Mouse (Mus musculus) brain, embryonic 18.5 days (tissue): ENCODE results near the gene Fstl1.

Source experiments
- DNase-seq: peaks from one replicate; pipeline ENCODE4 v3.0.0-alpha.2; 2012; ENCODE audit warnings: low read depth, low spot score

Fstl1 gene

DNA sequence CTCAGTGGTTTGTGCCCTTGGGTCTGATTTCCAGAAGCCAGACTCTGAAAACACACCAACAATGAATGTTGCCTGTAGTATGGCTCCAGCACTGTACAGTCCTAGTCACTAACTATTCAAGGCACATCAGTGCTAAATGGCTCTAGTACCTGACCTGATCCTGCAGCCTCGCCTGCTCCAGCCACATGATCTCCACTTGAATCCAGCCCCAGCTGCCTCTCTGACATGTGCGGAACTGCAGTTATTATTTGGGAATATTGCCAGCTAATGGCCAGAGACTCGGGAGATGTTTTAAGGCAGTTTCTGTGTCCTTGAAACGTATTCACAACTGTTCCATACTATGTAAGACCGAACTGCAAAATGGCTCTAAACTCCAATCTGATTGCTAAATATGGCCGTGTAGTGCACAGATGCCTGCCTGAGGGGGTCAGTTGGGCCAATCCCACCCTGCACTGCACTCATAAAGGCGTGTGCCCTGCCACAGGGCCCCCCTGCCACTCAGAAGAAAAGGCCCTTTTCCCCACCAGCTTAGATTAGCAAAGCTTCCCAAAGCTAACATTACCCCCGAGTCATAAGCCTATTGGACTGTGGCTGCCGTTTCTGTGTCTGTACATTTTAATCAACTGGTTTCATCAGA lies 11.0 kb downstream of the Fstl1 start:
- no peak for DNase-seq

DNA sequence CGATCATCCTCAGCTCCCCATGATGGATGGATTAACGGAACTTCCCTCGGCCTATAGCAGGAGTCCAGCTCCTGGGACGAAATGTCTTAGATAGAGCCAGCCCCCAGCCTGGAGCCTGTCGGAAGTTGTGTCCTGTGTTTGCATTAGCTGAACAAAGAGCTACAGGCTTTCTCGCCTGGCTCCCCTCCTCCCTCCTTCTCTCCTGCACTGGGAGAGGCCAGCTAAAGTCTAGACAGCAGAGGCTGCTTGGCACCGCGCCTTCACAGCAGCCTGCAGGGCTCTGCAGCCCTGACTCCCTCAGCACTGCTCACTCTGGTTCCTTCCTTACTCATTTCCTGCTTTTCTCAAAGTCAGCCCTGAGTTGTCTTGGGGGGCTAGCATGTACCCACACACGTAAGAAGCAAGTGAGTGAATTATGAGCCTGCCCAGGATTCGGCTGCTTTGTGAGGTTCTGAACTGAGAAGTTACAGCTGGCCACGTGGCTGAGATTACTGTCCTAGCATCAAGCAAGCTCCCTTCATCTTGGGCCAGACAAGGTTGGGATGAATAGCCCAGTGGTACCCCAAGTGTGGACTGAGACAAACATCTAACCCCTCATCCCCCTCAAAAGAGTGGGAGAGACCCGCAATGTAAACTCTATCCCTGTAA lies 11.8 kb downstream of the Fstl1 start:
- no peak for DNase-seq

DNA sequence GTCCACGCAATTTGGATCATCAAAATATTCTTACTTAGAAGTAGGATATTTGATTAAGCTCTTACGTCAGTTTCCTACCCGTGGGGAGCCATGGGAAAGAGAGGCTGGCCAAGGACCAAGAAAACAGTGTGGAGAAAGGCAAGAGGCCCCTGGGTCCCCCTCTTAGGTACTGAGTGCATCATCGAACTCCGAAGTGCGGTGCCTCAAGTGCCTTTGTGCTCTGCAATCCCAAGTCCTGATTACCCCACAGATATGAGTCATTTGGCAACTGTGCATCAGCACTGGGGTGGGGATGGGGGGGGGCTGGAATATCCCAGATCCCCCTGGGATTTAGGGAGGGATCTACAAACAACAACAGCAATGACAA lies 12.3 kb downstream of the Fstl1 start:
- DNase-seq, result no peak

DNA sequence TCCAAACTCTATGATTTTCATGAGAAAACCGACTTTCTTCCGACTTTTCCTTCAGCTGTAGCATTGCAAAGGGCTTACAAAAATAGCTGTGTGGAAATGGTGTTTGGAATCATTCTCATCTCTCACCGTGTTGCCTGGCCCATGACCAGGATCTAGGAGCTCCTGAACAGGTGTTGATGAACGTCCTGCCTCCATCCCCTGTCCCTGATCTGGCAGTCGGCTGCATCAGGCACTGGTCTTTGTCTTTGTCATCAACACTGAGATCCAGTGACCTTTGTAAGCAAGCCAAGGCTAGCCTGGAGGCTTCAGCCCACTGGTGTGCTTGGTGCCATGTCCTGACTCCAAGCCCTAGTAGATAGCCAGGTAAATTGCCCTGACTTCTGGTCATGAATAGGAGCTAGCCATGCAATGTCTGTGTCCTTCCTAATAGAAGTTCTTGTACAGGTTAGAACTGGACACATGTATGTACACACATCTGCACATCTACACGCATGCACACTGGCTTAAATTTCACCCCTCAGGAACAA lies 12.8 kb downstream of the Fstl1 start:
- no peak for DNase-seq

DNA sequence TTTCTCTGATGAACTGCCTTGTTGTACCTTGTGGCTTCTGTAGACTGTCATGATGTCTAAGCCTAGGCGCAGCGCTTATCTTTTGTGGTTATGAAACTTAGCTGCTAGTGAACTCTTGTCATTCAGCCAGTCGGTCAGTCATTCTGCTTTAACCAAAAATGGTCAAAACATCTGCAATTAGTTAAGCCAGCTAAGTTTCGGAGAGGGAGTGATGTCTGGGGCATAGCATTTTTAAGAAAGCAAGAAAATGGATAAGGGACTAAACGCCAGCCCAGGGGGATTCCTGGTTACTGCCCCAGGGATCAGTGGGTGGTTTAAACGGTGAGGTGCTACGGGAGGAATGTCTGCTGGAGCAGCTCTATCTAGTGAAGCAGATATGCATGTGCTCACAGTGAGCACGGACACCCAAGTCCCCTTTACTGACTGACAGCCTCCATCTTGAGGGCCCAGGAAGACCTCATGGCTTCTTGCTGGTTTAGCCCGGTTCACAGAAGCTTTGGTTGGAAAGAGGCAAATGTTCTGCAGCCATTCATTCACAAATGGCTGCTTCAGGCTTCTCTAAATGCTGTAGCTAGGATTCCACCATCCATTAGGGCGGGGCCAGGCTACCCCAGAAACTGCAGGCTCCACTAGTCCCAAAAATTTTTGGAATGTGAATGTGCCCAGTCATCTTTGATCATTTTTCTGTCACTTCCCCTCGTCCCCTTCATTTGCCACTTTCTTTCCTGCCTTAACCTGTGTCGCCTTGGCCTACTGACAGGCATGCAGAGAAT lies 13.5 kb downstream of the Fstl1 start:
- no peak for DNase-seq

DNA sequence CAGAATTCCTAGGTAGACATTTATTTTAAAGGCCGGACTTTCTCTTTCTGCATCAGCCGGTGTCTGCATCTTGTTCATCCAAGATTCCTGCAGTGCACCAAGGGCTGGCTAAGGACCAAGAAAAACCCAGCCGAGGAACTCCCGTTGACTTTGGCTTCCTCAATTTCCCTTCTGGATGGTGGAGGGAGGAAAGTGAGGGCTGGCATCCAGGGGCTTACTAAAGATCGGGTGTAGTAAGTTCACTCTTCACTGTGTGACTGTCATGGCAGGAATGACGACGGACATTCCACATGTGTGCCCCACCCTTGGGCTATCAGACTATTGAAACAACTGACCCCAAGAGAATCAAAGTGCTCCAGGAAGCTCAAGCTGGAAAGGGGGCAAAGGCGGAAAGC lies 14.1 kb downstream of the Fstl1 start:
- no peak for DNase-seq

DNA sequence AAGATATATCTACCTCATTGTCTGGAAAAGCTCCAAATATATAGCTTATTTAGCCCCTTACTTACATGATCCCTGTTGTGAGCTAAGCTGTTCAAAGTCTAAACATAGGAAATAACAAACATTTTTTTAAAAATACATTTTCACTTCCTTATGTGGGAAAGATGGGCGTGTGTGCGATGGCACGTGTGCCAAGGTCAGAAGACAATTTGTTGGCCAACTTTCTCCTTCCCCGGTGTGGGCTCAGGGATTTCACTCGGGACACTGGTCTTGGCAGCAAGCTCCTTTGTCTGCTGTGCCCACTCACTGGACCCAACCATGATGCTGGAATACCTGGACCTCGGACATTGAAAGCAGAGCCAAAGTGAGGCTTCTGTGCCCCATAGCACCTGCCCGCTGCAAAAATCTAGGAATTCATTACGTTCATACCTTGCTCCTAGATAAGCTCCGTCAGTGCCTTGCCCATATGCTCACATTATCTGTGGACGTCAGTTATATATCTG lies 19.0 kb downstream of the Fstl1 start:
- no peak for DNase-seq

DNA sequence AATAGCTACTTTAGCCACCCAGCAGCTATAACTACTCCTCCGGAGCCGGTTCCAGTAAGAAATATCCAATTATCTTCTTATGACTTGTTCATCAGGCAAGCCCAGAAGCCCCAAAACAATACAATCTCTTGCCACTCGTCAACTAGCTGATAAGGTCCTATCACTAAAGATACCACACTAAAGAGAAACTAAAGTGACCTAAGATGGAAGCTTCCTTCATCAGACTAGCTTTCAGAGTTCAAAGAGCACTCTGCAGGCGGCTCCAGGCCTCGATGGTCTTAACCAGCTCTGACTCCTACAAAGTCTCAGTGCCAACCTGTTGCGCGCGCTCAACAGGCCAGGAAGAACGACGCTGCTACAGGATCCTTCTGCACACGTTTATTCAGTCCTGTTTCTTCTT lies 19.6 kb downstream of the Fstl1 start:
- DNase-seq, result no peak

DNA sequence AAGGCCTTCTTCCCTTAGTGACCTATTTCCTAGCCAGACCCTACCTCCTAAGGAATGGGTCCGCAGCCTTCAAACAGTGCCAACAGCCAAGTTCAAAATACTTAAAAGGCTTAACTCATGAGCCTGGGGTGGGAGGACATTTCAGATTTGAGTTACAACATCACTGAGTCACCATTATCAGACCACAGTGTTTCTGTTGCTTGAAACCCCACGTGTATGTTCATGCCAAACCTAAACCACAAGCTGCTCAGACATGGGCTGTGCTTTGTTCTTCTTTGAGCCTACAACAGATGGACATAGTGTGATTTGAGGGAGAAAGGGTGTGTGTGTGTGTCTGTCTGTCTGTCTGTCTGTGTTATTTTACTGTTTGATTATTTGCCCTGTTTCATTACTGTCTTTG lies 24.4 kb downstream of the Fstl1 start:
- no peak for DNase-seq

DNA sequence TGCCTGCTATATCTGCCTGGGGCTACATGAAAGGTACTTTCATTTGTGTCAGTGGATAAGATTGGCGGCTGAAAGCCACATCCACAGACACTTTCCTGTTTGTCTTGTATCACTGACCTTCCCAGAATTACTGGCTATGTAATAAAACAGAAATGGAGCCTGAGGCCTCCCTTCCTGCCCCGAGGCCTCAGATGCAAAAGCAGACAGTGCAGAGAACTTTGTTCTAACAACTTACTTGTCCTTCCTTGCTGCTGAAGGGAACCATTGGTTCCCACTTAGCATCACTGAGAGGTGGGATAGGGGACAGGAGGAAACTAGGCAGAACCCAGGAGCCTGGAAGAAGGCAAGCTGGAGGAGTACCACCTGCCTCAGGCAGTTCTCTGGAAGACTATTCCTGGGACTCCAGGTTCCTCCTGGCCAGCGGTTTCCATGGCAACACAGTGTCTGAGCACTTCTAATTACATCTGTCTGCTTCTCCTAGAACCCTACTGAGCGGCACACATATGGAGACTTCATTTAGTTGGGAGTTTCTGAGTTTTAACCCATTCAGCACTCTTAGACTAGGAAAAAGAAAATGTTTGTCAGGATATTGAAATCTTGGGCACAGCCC lies 26.1 kb downstream of the Fstl1 start:
- DNase-seq, result no peak

DNA sequence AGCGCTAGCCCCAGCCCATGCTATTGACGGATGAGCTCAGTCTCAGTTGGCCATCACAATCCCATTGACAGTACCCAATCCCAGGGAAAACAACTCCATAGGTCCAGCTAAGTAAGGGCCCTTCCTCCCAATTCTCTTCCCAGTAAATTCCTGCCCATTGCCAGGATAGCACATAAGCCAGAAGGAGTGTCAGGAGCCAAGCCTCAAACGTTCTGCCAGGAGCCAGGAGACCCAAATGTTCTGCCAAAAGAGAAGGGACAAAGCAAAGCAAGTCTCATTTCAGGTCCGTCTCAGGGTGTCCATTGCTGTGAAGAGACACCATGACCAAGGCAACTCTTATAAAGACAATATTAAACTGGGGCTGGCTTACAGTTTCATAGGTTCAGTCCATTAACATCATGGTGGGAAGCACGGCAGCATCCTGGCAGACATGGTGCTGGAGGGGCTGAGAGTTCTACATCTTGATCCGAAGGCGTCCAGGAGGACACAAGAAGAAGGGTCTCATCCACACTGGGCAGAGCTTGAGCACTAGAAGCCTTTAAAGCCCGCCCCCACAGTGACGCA lies 26.8 kb downstream of the Fstl1 start:
- DNase-seq, result no peak

DNA sequence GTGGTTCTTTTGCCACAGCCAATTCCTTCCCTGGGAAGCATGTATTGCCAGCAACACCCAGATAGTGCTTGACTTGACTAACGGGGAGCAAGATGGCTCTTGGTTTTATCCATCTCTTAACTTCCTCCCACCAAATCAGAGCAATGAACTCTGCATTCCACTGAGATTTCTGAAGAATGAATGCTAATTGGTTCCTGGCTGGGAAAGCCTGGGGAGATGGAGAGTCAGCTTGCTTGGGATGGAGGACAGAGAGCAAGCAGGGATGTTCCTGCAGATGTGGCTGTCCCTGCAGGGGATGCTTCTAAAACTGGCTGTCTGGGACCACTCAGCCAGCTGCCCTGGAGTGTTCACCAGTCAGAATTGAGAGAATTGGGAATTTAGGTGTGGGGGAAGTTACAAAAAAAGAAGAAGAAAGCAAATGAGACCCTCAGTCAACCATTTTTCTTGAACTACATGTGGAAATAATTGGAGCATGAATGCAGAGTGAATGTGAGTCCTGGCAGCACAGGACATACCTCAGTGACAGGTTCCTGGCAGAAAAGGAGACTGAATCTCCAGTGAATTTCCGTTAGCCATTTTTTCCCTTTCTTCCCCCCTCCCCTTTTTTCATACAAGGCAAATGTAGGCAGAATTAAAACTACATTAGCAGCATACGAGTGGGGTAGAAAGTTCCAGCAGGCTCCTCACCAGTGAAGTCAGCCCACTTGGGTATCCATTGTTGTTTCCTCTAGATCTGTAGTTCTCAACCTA lies 29.2 kb downstream of the Fstl1 start:
- no peak for DNase-seq

DNA sequence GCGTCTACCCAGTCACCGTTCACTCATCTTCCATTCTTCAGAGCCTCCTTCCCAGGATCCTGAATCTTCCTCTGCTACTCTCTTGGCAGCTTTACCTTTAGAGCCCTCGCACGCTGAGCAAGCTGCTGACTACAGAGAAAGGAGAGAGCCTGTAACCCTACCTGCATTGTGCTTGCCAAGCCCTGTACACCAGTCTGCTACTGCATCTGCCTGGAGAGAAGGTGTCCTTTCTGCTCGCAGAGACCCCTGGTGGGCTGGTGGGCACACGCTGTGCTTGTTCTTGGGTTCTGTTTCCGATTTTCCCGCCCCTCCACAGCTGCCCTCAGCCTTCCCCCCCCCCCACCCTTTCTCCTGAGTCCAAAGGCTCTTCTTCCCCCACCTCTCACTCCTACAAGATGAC lies 30.6 kb downstream of the Fstl1 start:
- no peak for DNase-seq

DNA sequence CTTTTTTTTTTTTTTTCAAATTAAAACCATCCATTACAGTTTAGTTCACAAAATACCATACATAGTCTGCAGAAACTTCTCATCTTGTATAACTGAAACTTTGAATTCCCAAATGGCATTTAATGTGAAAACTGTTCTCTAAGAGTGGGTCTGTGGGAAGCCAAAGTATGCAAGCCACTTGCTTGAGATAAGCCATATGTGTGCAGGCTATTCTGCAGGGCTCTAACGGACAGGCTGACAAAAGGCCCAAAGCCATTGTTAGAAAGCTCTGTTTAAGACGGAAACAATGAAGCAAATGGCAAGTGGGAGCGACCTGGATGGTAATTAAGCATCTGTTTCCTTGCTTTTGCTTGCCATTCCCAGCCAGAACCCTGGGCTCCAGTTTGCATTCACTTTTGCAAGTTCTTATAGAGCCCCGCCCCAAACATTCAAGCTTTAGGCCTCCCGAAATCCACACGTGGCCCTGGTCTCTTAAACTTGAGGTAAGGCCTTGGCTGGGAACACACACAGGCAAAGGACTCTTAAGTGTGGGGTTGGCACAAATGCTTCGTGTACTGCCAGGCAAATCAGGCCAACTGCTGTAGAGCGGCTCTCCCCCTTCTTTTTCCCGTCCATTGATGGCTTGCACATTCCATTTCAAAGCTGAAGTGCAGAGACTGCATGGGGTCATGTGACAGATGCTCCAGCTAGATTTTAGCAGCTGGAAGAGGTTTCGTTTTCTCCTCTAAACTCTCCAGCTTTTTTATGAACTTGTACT lies 32.4 kb downstream of the Fstl1 start:
- DNase-seq, result no peak

DNA sequence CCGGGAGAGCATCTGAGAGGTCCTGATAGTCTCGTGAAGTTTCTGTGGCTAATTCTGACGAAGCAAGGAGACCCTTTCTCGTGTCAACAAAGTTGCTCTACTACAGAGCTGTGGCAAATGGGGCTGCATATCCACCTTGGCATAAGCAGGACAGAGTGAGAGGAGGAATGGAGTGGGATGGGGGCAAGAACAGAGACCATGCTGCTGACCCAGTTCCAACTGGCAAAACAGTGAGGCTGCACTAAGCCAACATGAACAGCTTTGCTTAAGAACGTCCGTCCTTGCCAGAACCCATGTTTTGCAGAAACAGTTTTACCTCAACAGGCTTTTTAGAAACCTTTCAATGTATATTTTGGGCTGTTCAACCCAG lies 32.9 kb downstream of the Fstl1 start:
- no peak for DNase-seq

DNA sequence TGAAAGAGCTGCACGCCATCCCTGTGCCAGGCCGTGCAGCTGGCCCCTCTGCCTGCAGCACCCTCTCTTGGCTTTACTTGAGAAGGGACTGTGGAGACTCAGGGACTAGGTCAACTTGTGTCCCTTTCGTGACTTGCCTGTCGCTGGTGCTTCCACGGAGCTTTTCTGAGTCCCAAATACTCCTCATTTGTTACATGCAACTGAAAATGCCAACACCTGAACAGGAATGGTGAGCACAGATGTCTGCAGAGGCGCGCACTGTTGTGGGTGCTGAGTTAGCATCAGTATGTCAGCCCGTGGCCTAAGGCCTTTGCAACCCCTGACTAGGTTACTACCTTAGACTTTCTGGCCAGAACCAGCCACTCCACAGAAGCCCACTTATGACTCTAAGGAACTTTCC lies 35.2 kb downstream of the Fstl1 start:
- DNase-seq, result no peak

DNA sequence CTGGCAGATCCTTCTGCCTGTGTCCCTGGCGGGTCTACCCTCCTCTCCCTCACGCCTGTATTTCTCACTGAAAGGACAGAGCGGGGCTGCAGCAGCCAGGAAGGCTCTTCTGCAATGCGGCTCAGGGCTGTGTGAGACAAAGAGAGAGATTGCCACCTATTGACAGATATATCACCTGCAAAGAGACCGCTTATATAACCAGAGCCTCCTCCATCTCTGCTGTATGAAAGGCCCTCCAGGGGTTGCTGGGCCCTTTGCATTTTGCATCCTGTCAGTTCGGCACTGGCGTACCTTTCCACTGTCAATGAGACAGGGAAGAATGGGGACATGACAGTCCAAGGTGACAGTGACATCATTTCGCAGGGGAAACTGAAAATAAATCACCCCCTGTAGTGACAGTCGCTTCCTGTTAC lies 35.8 kb downstream of the Fstl1 start:
- DNase-seq, result peak; percentile 47

DNA sequence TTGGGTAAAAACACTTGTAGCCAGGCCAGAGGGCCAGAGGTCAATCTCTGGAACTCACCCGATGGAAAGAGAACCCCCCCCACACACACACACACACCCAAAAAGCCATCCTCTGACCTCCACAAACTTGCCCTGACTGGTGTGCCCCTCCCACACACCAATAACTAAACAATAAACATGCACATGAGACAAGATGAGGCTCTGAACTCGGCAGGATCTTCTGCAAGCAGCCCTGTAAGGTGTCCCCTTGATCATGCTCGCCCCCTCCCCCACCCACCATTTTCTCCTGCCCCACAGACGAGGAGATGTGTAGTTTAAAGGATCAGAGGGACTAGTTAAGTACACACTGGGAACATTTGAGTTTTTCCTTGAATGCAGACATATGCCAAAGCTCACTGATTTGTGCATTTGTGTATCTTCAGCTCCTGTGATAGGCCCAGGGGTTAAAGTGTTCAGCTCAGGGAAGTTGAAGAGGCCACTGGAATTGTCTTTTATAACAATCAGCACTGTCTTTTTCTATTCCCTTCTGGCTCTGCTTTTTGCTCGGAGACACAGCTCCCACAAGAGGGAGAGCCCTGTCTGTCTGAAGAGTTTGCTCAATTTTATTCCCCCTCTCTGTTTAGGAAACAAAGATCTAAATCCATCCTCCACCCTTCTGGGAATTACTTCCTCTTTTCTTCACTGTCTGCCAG lies 37.2 kb downstream of the Fstl1 start:
- DNase-seq, result no peak

DNA sequence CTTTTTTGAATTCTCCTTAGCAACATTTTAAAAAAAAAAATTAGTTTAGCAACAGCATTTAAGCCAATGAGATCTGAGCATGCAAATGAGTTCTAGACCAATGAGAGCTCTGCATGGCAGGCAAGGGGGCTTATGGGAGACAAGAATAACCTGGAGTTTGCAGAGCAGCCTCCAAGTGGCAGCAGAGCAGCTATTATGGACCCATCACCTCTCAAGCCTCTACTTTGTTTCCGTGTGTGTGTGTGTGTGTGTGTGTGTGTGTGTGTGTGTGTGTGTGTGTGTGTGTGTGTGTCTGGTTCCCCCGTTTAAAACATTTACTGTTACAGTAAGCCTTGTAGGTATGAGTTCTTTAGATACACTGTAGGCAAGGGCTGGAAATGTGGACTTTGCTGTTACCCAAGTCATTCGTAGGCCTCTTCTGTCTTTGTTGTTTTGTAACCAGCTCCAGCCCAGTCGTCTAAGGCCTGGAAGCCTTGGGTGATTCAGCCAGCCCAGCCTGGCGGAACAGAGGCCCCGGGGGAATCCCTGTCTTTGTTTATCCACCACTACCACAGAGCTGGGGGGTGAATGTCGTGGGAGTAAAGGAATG lies 37.8 kb downstream of the Fstl1 start:
- peak; percentile 88 for DNase-seq

DNA sequence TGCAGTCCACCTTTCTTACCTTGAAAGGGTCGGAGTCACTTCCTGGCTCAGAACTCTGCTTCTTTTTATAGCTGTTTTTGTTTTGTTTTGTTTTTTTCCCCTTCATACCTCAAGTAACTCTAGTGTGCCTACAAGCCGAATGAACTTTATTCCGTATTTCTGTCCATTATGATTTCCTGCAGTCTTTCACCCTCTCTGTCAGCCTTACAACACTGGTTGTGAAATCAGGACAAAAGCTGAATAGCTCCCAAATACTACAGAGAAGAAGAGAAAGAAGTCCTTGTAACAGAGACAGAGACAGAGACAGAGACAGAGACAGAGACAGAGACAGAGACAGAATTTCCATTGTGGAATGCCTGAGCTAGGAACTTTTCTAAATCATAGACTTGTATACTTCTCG lies 41.3 kb downstream of the Fstl1 start:
- no peak for DNase-seq
